Mouse (Mus musculus) small intestine, adult 2 months (tissue): ENCODE measurements at regions not wholly inside any gene's neighbourhood (a gene's known extent, or its start where the extent isn't known, plus 50 kb on each side); places are given as distances from the start of the nearest gene placed in this dataset.

ENCODE experiments used
- H3K27ac ChIP-seq: fragments of 200-500 bp; 2 replicates; pipeline ENCODE4 v1.5.1; 2012; ENCODE audit warnings: low read depth, low read length, control low read depth, inconsistent platforms; ENCODE audit not compliant: insufficient read depth
- H3K27me3 ChIP-seq: fragments of 200-500 bp; 2 replicates; pipeline ENCODE4 v1.6.1; 2012; ENCODE audit warnings: mild to moderate bottlenecking, moderate library complexity, low read length, inconsistent platforms; ENCODE audit not compliant: control insufficient read depth, insufficient read depth
- H3K36me3 ChIP-seq: fragments of 200-500 bp; 2 replicates; pipeline ENCODE4 v1.6.1; 2012; ENCODE audit warnings: mild to moderate bottlenecking, low read length, control low read depth, inconsistent platforms; ENCODE audit not compliant: control insufficient read depth, insufficient read depth
- H3K4me1 ChIP-seq: fragments of 200-500 bp; 2 replicates; pipeline ENCODE4 v1.6.1; 2012; ENCODE audit warnings: low read length, inconsistent platforms, mixed read lengths; ENCODE audit not compliant: control insufficient read depth, insufficient read depth, insufficient read length
- H3K4me3 ChIP-seq: fragments of 200-500 bp; 2 replicates; pipeline ENCODE4 v1.5.1; 2012; ENCODE audit warnings: low read depth, mild to moderate bottlenecking, control low read depth, inconsistent platforms, low read length, moderate library complexity
- CTCF ChIP-seq: fragments of 200-500 bp; IDR thresholded peaks from 2 replicates; pipeline ENCODE4 v1.5.1; 2012; ENCODE audit warnings: low read depth, mild to moderate bottlenecking, control low read depth, inconsistent platforms, low read length, moderate library complexity, mixed read lengths; ENCODE audit not compliant: insufficient replicate concordance, insufficient read length; ENCODE audit errors: extremely low read depth
- POLR2A ChIP-seq: fragments of 200-500 bp; IDR thresholded peaks from 2 replicates; pipeline ENCODE4 v1.6.1; 2012; ENCODE audit warnings: low read depth, mild to moderate bottlenecking, control low read depth, inconsistent platforms, low read length, moderate library complexity
- WGBS: fragments of 180-500 bp; shearing (Covaris S2); methylation state at CpG from one replicate; pipeline ENCODE4 v1.1.7; 2018; 5-methylcytosine and 5-hydroxymethylcytosine counted together

DNA sequence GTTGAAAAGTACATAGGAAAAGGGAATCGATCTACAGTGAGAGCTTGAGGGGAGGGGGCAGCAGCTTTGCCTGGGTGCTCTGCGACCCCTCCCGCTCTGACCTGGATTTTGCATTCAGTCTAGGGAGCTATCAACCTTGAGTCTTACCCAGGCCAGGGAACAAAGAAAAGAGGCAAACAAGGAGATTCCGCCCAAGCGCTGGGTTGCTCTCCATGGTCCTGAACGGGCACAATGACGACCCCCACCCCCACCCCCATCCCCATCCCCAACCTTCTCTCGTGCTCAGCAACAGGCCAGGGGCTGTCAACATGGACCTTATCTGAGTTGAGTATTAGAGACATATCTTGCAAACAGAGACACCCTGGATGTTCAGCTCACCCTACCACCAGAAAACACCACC, 74.9 kb downstream of the Tpra1 start:
- no peak overlapping the region for H3K27ac ChIP-seq
- no peaks in the 10 kb centered on the region for H3K36me3 ChIP-seq
- H3K4me3 ChIP-seq, result no peak overlapping the region
- H3K27me3 ChIP-seq, result no peaks in the 10 kb centered on the region
- H3K4me1 ChIP-seq, result no peaks in the 10 kb centered on the region
- no peak for TF ChIP-seq CTCF
- TF ChIP-seq POLR2A, result no peak
- WGBS, result 3% methylated on average over 8 of the region's 8 CpGs

DNA sequence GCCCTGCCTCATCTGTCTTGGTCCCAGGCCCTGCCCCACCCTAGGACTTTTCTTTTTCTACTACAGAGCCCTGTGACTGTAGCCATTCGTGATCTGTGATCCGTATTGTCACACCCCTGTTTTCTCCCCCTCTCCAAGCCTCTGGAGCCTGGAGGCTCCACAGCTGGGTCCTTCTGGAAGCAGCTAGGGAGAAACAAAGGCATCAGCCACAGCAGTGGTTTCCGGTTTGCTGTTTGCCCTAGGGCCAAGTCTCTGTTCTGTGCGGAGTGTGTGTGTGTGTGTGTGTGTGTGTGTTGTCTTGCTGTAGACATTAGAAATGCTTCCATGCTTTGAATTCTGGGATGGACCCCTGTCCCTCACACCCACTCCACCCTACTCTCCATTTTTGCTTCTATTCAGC, 76.9 kb downstream of the Tpra1 start:
- H3K27me3 ChIP-seq, result no peaks in the 10 kb centered on the region
- 58% methylated on average over 4 of the region's 4 CpGs for WGBS
- no peak overlapping the region for H3K27ac ChIP-seq
- TF ChIP-seq CTCF (no peak), POLR2A (no peak)
- no peaks in the 10 kb centered on the region for H3K4me1 ChIP-seq
- H3K4me3 ChIP-seq, result no peak overlapping the region
- no peaks in the 10 kb centered on the region for H3K36me3 ChIP-seq

DNA sequence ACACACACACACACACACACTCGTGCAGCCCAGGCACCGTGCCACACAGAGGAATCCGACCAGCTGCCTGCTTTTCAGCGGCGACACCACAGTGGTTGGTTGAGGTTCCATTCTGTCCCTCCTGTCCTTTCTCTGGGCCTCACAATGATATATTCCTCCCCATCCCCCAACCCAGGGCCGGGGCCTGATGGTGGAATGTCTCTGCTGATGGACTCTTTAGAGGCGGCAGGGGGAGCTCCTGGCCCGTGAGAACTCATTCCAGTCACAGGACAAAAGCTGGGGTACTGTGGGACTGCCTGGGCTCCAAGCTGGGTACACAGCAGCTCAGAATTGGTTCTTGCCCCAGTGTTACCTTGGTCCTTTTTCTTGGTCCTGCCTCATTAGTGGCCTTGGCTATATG, 78.1 kb downstream of the Tpra1 start:
- 7% methylated on average over 8 of the region's 8 CpGs for WGBS
- Histone ChIP-seq H3K27me3 (no peaks in the 10 kb centered on the region), H3K4me3 (no peak overlapping the region), H3K4me1 (no peaks in the 10 kb centered on the region), H3K36me3 (no peaks in the 10 kb centered on the region), H3K27ac (no peak overlapping the region)
- TF ChIP-seq CTCF (peak; percentile 41; the same call in 1 of the 2 replicates), POLR2A (no peak)

DNA sequence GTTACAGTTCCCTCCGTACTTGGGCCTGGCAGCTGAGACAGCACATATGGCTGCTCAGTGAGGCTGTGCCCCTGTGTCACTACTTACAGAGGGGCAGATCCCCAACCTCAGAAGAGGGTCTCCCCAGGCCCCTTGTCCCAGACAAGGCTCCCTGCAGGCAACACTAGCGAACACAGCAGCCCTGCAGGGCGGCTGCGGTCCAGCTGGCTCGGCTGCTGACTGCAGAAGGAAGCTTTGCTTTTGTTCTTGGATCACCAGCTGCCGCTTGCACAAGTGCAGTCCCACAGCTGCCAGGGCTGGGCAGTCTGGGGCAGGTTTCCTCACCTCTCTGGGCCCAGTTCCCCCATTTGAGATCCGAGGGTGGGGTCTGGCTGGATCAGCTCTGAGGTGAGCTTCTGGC, 79.5 kb downstream of the Tpra1 start:
- H3K4me1 ChIP-seq, result no peaks in the 10 kb centered on the region
- WGBS, result 43% methylated on average over 7 of the region's 7 CpGs
- no peak for TF ChIP-seq CTCF
- H3K27me3 ChIP-seq, result no peaks in the 10 kb centered on the region
- no peaks in the 10 kb centered on the region for H3K36me3 ChIP-seq
- no peak overlapping the region for H3K27ac ChIP-seq
- H3K4me3 ChIP-seq, result no peak overlapping the region

DNA sequence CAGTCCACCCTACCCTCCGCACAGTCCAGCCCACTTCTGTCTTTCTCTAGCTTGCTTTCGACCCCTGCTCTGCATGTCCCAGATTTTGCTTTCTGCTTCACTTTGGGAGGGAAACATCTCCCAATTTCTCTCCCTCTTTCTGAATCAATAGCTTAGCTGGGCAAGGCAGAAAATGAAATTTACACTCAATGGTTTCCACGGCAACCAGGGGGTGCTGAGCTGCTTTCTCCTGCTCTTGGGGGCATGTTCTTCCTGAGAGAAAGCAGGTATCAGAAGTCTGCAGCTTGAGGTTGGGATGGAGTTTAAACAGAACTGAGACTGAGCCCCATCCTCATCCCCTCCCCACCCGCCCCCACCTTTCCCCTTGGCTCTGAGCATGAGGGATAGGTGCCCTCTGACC, 82.1 kb downstream of the Tpra1 start:
- Histone ChIP-seq H3K36me3 (no peaks in the 10 kb centered on the region), H3K4me3 (no peak overlapping the region), H3K4me1 (no peaks in the 10 kb centered on the region), H3K27ac (no peak overlapping the region), H3K27me3 (no peaks in the 10 kb centered on the region)
- WGBS, result 68% methylated on average over 4 of the region's 4 CpGs
- TF ChIP-seq CTCF (no peak), POLR2A (no peak)

DNA sequence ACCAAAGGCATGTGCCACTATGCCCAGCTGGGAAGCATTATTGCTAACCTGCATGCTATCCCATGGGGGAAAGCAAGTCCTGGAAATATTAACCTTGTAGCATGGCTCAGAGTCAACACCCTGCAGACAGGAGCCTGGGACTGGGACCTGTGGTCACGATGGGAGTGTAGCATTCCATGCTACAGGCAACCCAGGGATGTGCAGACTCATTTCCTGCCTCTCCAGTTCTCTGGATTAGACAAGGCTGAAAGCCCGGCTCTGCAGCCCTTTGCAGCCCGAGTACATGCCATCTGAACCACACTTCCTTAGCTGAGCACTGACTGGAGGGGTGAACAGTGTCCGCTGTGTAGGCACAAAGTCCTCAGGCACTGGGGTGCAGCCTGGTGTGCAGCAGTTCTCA, 82.8 kb downstream of the Tpra1 start:
- no peaks in the 10 kb centered on the region for H3K27me3 ChIP-seq
- H3K4me3 ChIP-seq, result no peak overlapping the region
- 46% methylated on average over 4 of the region's 4 CpGs for WGBS

DNA sequence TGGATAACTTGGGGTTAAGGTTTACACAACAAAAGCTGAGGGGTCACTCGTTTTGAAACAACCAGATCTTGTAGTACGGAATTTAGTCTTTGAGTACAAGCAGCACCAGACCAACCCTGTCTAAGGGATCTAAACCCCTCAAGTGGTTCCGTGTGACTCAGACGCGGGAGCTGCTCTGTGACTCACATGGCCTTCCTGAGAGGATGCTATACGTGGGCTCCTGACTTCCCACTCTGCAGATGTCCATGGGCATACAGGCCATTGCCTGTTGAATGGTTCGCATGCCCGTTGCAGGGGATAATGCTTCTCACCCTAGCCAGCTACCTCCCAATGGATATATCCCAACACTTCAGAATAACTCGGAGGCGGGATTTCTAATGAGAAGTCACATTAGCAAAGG, 86.5 kb downstream of the Tpra1 start:
- Histone ChIP-seq H3K4me3 (no peak overlapping the region), H3K27ac (no peak overlapping the region), H3K27me3 (no peaks in the 10 kb centered on the region), H3K36me3 (no peaks in the 10 kb centered on the region), H3K4me1 (no peaks in the 10 kb centered on the region)
- TF ChIP-seq CTCF (no peak), POLR2A (no peak)
- 85% methylated on average over 10 of the region's 10 CpGs for WGBS

More for the DNA sequence above, 82.8 kb downstream of the Tpra1 start:
- Histone ChIP-seq H3K4me1 (no peaks in the 10 kb centered on the region), H3K27ac (no peak overlapping the region), H3K36me3 (no peaks in the 10 kb centered on the region)
- TF ChIP-seq POLR2A, result no peak
- TF ChIP-seq CTCF, result no peak

DNA sequence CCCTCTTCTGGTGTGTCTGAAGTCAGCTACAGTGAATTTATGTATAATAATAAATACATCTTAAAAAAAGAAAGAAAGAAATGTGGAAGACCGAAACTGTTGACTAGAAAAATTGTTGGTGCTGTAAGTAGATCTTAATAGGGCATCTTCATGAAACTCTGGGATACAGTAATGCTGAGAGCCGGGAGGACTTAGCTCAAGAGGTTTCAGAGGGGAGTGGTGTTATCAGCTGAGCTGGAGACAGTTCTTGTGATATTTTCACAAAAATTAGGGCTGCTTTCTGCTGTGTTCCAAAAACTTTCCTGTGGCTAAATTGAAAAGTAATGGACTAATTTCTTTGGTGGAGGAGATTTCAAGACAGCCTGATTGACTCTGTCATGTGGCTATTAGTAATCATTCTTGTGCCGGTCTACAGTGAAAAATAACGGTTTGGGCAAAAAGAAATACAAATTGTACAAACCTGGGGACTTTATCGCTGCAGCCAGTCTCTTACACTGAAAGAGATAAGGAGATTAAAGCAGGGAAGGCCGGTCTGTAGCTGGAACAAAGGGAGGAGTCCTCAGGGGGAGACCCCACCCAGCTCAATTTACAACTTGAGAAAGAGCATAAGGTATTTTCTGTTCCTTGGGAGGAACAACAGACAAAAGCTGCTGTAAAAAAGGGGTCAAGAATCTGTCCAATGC, 87.7 kb downstream of the Tpra1 start:
- H3K27ac ChIP-seq, result no peak overlapping the region
- no peak overlapping the region for H3K4me3 ChIP-seq
- H3K27me3 ChIP-seq, result no peaks in the 10 kb centered on the region
- H3K36me3 ChIP-seq, result no peaks in the 10 kb centered on the region
- no peak for TF ChIP-seq POLR2A
- no peak for TF ChIP-seq CTCF
- H3K4me1 ChIP-seq, result no peaks in the 10 kb centered on the region
- WGBS, result 45% methylated on average over 6 of the region's 6 CpGs
